Mouse (Mus musculus) stomach, postnatal 0 days (tissue): Measurements from ENCODE around the gene Phb. TPM values are rescaled to one million over a fixed set of nuclear protein-coding genes. Genes with fewer than 3 reads are reported as not detected.
A peak's percentile ranks its signal among the peaks of the same experiment; 100 is the strongest.

Experiments used
- ATAC-seq: fragments of 200-750 bp; cut with Nextera tagmentation; 2 replicates; pipeline ENCODE4 v1.8.0; 2017; ENCODE audit not compliant: low FRiP score, low TSS enrichment
- DNase-seq: peaks from one replicate; pipeline ENCODE4 v3.0.0-alpha.2; 2016; ENCODE audit warnings: low spot score
- H3K27ac ChIP-seq: fragments of 300-500 bp; sonication (generic); replicated peaks from 2 replicates; pipeline ENCODE4 v1.5.1; 2014; ENCODE audit warnings: mild to moderate bottlenecking, control low read depth
- H3K27me3 ChIP-seq: fragments of 300-500 bp; sonication (generic); 2 replicates; pipeline ENCODE4 v1.6.1; 2014; ENCODE audit warnings: low read length; ENCODE audit not compliant: control insufficient read depth, insufficient read depth
- H3K36me3 ChIP-seq: fragments of 300-500 bp; sonication (generic); 2 replicates; pipeline ENCODE4 v1.6.1; 2014; ENCODE audit warnings: low read length, mixed read lengths; ENCODE audit not compliant: control insufficient read depth, insufficient read depth
- H3K4me1 ChIP-seq: fragments of 300-500 bp; sonication (generic); replicated peaks from 2 replicates; pipeline ENCODE4 v1.6.1; 2014; ENCODE audit warnings: antibody characterized with exemption; ENCODE audit not compliant: control insufficient read depth, insufficient read depth
- H3K4me2 ChIP-seq: fragments of 300-500 bp; sonication (generic); replicated peaks from 2 replicates; pipeline ENCODE4 v1.6.1; 2014; ENCODE audit warnings: low read depth, mild to moderate bottlenecking, control low read depth, moderate library complexity
- H3K4me3 ChIP-seq: fragments of 300-500 bp; sonication (generic); 2 replicates; pipeline ENCODE4 v1.5.1; 2014; ENCODE audit warnings: low read depth, low read length, control low read depth
- H3K9ac ChIP-seq: fragments of 300-500 bp; sonication (generic); 2 replicates; pipeline ENCODE4 v1.6.1; 2014; ENCODE audit warnings: mild to moderate bottlenecking, low read length, control low read depth, mixed read lengths
- H3K9me3 ChIP-seq: fragments of 300-500 bp; sonication (generic); 2 replicates; pipeline ENCODE4 v1.6.1; 2016; ENCODE audit warnings: low read length; ENCODE audit not compliant: control insufficient read depth
- CTCF ChIP-seq: IDR thresholded peaks from 2 replicates; pipeline ENCODE4 v1.5.1; 2016; ENCODE audit warnings: antibody characterized with exemption, low read depth, mild to moderate bottlenecking, moderate library complexity
- EP300 ChIP-seq: optimal IDR thresholded peaks from 2 replicates; pipeline ENCODE3; 2016; ENCODE audit warnings: antibody characterized with exemption
- WGBS: fragments of 180-500 bp; shearing (Covaris S2); extraction: QIAGEN DNeasy Blood & Tissue Kit; methylation state at CpG from one replicate; pipeline ENCODE4 v1.1.7; 2014; 5-methylcytosine and 5-hydroxymethylcytosine counted together
- polyA plus RNA-seq: library from polyadenylated mRNA; unstranded; fragments of >200 nt; fragmentation: Nextera tagmentation; extraction: Ambion mirVana; gene quantifications from 2 replicates; pipeline ENCODE4 v1.2.1, GENCODE M21; 2015

Phb gene
- polyA plus RNA-seq, 1 experiment from 2014 or later = 202 TPM

- TF ChIP-seq EP300 (no peak), CTCF (no peak)
- Histone ChIP-seq H3K27ac (no peak overlapping the region), H3K27me3 (no peaks in the 10 kb centered on the region), H3K4me3 (no peak overlapping the region), H3K9ac (no peak overlapping the region), H3K9me3 (no peaks in the 10 kb centered on the region), H3K4me2 (no peak overlapping the region), H3K4me1 (0 out of 2 replicates have a peak, but pooled peaks cover 5% of the 10 kb centered on the region), H3K36me3 (no peaks in the 10 kb centered on the region)
- WGBS = 46% methylated on average over 3 of the region's 3 CpGs
- DNase-seq (no peak), ATAC-seq (no peak)
These were observed 22.8 kb downstream of the Phb start for GRCm38 (mm10) chr11:95689544-95689943.

GRCm38 (mm10) chr11:95698541-95698940 is 31.8 kb downstream of the Phb start:
- TF ChIP-seq CTCF (no peak), EP300 (no peak)
- H3K27ac ChIP-seq = no peak overlapping the region
- ATAC-seq (0 out of 2 replicates have a peak, but pooled peaks have one; percentile 8), DNase-seq (no peak)
- no peak overlapping the region for H3K4me2 ChIP-seq
- no peaks in the 10 kb centered on the region for H3K27me3 ChIP-seq
- WGBS = 70% methylated on average over 5 of the region's 5 CpGs
- H3K9me3 ChIP-seq = no peaks in the 10 kb centered on the region
- no peak overlapping the region for H3K9ac ChIP-seq
- no peaks in the 10 kb centered on the region for H3K4me1 ChIP-seq
- no peaks in the 10 kb centered on the region for H3K36me3 ChIP-seq
- no peak overlapping the region for H3K4me3 ChIP-seq

GRCm38 (mm10) chr11:95700778-95701739 is 34.3 kb downstream of the Phb start:
- ATAC-seq = no peak
- Histone ChIP-seq H3K27me3 (no peaks in the 10 kb centered on the region), H3K4me3 (no peak overlapping the region), H3K36me3 (no peaks in the 10 kb centered on the region), H3K9ac (no peak overlapping the region), H3K4me1 (no peaks in the 10 kb centered on the region), H3K9me3 (no peaks in the 10 kb centered on the region), H3K27ac (no peak overlapping the region), H3K4me2 (no peak overlapping the region)
- TF ChIP-seq CTCF = no peak
- TF ChIP-seq EP300 = no peak
- no peak for DNase-seq
- WGBS = 87% methylated on average over 13 of the region's 13 CpGs

- H3K9ac ChIP-seq = no peak overlapping the region
- H3K36me3 ChIP-seq = no peaks in the 10 kb centered on the region
- no peaks in the 10 kb centered on the region for H3K9me3 ChIP-seq
- no peak overlapping the region for H3K4me3 ChIP-seq
- H3K27ac ChIP-seq = no peak overlapping the region
- no peaks in the 10 kb centered on the region for H3K27me3 ChIP-seq
- no peak for ATAC-seq
- no peak for TF ChIP-seq CTCF
- no peak for TF ChIP-seq EP300
- no peaks in the 10 kb centered on the region for H3K4me1 ChIP-seq
- no peak overlapping the region for H3K4me2 ChIP-seq
- no peak for DNase-seq
- 85% methylated on average over 12 of the region's 12 CpGs for WGBS
These were observed 37.5 kb downstream of the Phb start for GRCm38 (mm10) chr11:95704032-95704969.

GRCm38 (mm10) chr11:95704970-95705330 is 38.2 kb downstream of the Phb start:
- no peak for TF ChIP-seq EP300
- no peak for TF ChIP-seq CTCF
- no peak overlapping the region for H3K9ac ChIP-seq
- no peak overlapping the region for H3K27ac ChIP-seq
- ATAC-seq = no peak
- no peaks in the 10 kb centered on the region for H3K27me3 ChIP-seq
- no peaks in the 10 kb centered on the region for H3K9me3 ChIP-seq
- H3K4me3 ChIP-seq = no peak overlapping the region
- no peak overlapping the region for H3K4me2 ChIP-seq
- 60% methylated on average over 4 of the region's 4 CpGs for WGBS
- H3K36me3 ChIP-seq = no peaks in the 10 kb centered on the region
- no peak for DNase-seq
- no peaks in the 10 kb centered on the region for H3K4me1 ChIP-seq
